Mouse (Mus musculus) liver, adult 2 months (tissue): ENCODE results near the gene Ptges3.

ENCODE experiments used
- CTCF ChIP-seq: fragments of 200-500 bp; IDR thresholded peaks from 2 replicates; pipeline ENCODE4 v1.5.1; 2011; ENCODE audit warnings: low read depth, low read length, control low read depth
- POLR2A ChIP-seq: fragments of 200-500 bp; IDR thresholded peaks from 2 replicates; pipeline ENCODE4 v1.6.1; 2011; ENCODE audit warnings: low read length, control low read depth; ENCODE audit not compliant: insufficient read depth; ENCODE audit errors: extremely low read depth

GRCm38 (mm10) chr10:128042466-128042865, 16.3 kb upstream of the Ptges3 start:
- TF ChIP-seq CTCF (no peak), POLR2A (no peak)
